Mouse (Mus musculus) C2C12 (cell line): ENCODE measurements around the gene Zmym6.

Source experiments
- CTCF ChIP-seq: IDR thresholded peaks from one replicate; pipeline ENCODE4 v1.5.1; 2011; ENCODE audit not compliant: control insufficient read depth, insufficient read depth, insufficient read length
- MAX ChIP-seq: IDR thresholded peaks from one replicate; pipeline ENCODE4 v1.6.1; 2011; ENCODE audit warnings: mild to moderate bottlenecking, control low read depth
- MYOG ChIP-seq: IDR thresholded peaks from one replicate; pipeline ENCODE4 v1.6.1; 2011; ENCODE audit not compliant: control insufficient read depth, insufficient read length; ENCODE audit errors: extremely low read depth
- USF1 ChIP-seq: IDR thresholded peaks from one replicate; pipeline ENCODE4 v1.6.1; 2011; ENCODE audit warnings: low read depth, mild to moderate bottlenecking, control low read depth, moderate library complexity

DNA sequence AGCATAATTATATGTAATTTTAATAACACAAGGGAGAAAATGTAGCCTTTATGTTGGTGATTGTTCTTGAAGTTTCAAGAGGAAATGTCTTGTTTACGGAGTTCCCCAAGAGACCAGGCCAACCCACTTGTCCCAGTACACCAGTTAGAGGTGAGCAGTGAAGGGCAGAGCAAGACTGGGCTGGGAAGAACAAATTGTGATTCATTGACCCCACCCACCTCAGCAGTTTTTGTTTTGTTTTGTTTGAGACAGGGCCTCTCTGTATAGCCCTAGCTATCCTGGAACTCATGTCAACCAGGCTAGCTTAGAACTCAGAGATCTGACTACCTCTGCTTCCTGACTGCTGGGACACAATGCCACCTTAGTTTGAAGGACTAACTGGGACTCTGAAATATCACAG lies 47.1 kb downstream of the Zmym6 start:
- TF ChIP-seq CTCF (no peak), USF1 (no peak), MAX (no peak), MYOG (no peak)
